Mouse (Mus musculus): ENCODE results near the gene Oas3. TPM values are rescaled to one million over a fixed set of nuclear protein-coding genes. Genes with fewer than 3 reads are reported as not detected.

The Oas3 gene
- polyA plus RNA-seq, 1 experiment from 2014 or later: 0.08 TPM

Other genes starting within 250 kb of the Oas3 start
- 17.4 and 18.9 TPM in 2 replicates for gene Tpcn1, start 189.0 kb downstream of the Oas3 start, polyA plus RNA-seq (2016; fragmentation: Nextera tagmentation; extraction: Ambion mirVana)
- gene Iqcd, start 188.6 kb downstream of the Oas3 start, polyA plus RNA-seq (2016; fragmentation: Nextera tagmentation; extraction: Ambion mirVana): 0.65 and 0.70 TPM in 2 replicates
- gene Rita1, start 165.1 kb downstream of the Oas3 start, polyA plus RNA-seq (2016; fragmentation: Nextera tagmentation; extraction: Ambion mirVana): 16.7 and 17.5 TPM in 2 replicates
- 50.9 and 53.1 TPM in 2 replicates for gene Ddx54, start 164.9 kb downstream of the Oas3 start, polyA plus RNA-seq (2016; fragmentation: Nextera tagmentation; extraction: Ambion mirVana)
- gene Cfap73, start 143.4 kb downstream of the Oas3 start, polyA plus RNA-seq (2016; fragmentation: Nextera tagmentation; extraction: Ambion mirVana): not detected in 2 replicates
- gene Rasal1, start 128.8 kb downstream of the Oas3 start, polyA plus RNA-seq (2016; fragmentation: Nextera tagmentation; extraction: Ambion mirVana): 0.18 and 0.26 TPM in 2 replicates
- gene Dtx1, start 65.7 kb downstream of the Oas3 start, polyA plus RNA-seq (2016; fragmentation: Nextera tagmentation; extraction: Ambion mirVana): 8.9 and 9.1 TPM in 2 replicates
- 0.18 and 0.26 TPM in 2 replicates for gene Oas2, start 27.8 kb downstream of the Oas3 start, polyA plus RNA-seq (2016; fragmentation: Nextera tagmentation; extraction: Ambion mirVana)
- gene Oas1e, start 17.9 kb upstream of the Oas3 start, polyA plus RNA-seq (2016; fragmentation: Nextera tagmentation; extraction: Ambion mirVana): not detected in 2 replicates
- 0.22 and 0.45 TPM in 2 replicates for gene Oas1c, start 34.9 kb upstream of the Oas3 start, polyA plus RNA-seq (2016; fragmentation: Nextera tagmentation; extraction: Ambion mirVana)
- not detected in 2 replicates for gene Oas1f, start 69.7 kb upstream of the Oas3 start, polyA plus RNA-seq (2016; fragmentation: Nextera tagmentation; extraction: Ambion mirVana)
- not detected in 2 replicates for gene Oas1h, start 83.8 kb upstream of the Oas3 start, polyA plus RNA-seq (2016; fragmentation: Nextera tagmentation; extraction: Ambion mirVana)
- gene Oas1g, start 110.0 kb upstream of the Oas3 start, polyA plus RNA-seq (2016; fragmentation: Nextera tagmentation; extraction: Ambion mirVana): 0.19 and 0.41 TPM in 2 replicates
- 0.49 and 0.78 TPM in 2 replicates for gene Oas1a, start 129.9 kb upstream of the Oas3 start, polyA plus RNA-seq (2016; fragmentation: Nextera tagmentation; extraction: Ambion mirVana)
- not detected in 2 replicates for gene Oas1d, start 136.9 kb upstream of the Oas3 start, polyA plus RNA-seq (2016; fragmentation: Nextera tagmentation; extraction: Ambion mirVana)
- gene Rph3a, start 232.4 kb upstream of the Oas3 start, polyA plus RNA-seq (2016; fragmentation: Nextera tagmentation; extraction: Ambion mirVana): 0.23 and 0.27 TPM in 2 replicates

Measured in embryonic facial prominence, embryonic 12.5 days (tissue).